Mouse (Mus musculus): ENCODE data around the gene Aes. TPM values are rescaled to one million over a fixed set of nuclear protein-coding genes. Genes with fewer than 3 reads are reported as not detected.
A peak's percentile ranks its signal among the peaks of the same experiment; 100 is the strongest.

Aes gene
- total RNA-seq, 2 experiments from 2014 or later, result 637 to 727 TPM

- Histone ChIP-seq H3K27ac (no peak overlapping the region), H3K4me3 (no peak overlapping the region)
- intact Hi-C loops (cut with DNase I), result loop anchor here (1.0 kb wide), 1 partner anchor 24 kb away; no protein-coding TSS in a partner anchor
- peak; percentile 72 to 73 for DNase-seq (ENCODE audit: extremely low spot score in 1 of 2, low spot score in 2 of 2)
- peak; percentile 99 for TF ChIP-seq CTCF (IDR thresholded peaks at IDR 0.05)
These were observed 32.5 kb upstream of the Aes start for GRCm38 (mm10) chr10:81526779-81527178.

- no peak overlapping the region for H3K4me3 ChIP-seq
- intact Hi-C loops (cut with DNase I), result no loop called here
- no peak for DNase-seq (ENCODE audit: extremely low spot score in 1 of 2, low spot score in 2 of 2)
- no peak for TF ChIP-seq CTCF (IDR thresholded peaks at IDR 0.05)
- no peak overlapping the region for H3K27ac ChIP-seq
These were observed 24.5 kb upstream of the Aes start for GRCm38 (mm10) chr10:81534826-81535225.

GRCm38 (mm10) chr10:81536734-81537133 is 22.6 kb upstream of the Aes start:
- TF ChIP-seq CTCF (IDR thresholded peaks at IDR 0.05), result peak; percentile 59
- no peak for DNase-seq (ENCODE audit: extremely low spot score in 1 of 2, low spot score in 2 of 2)
- no peak overlapping the region for H3K4me3 ChIP-seq
- intact Hi-C loops (cut with DNase I), result no loop called here
- no peak overlapping the region for H3K27ac ChIP-seq

GRCm38 (mm10) chr10:81537429-81537828 is 21.9 kb upstream of the Aes start:
- no peak for TF ChIP-seq CTCF (IDR thresholded peaks at IDR 0.05)
- intact Hi-C loops (cut with DNase I), result no loop called here
- Histone ChIP-seq H3K4me3 (no peak overlapping the region), H3K27ac (no peak overlapping the region)
- DNase-seq (ENCODE audit: extremely low spot score in 1 of 2, low spot score in 2 of 2), result no peak

- H3K27ac ChIP-seq, result 0 out of 2 replicates have a peak overlapping the region, but pooled peaks have one; percentile 24
- DNase-seq (ENCODE audit: extremely low spot score in 1 of 2, low spot score in 2 of 2), result no peak
- no peak overlapping the region for H3K4me3 ChIP-seq
- intact Hi-C loops (cut with DNase I), result loop anchor here (2.0 kb wide), 1 partner anchor 42 kb away; the partner anchor contains the start of gene Ncln
- no peak for TF ChIP-seq CTCF (IDR thresholded peaks at IDR 0.05)
These were observed 20.8 kb upstream of the Aes start for GRCm38 (mm10) chr10:81538321-81539048.

GRCm38 (mm10) chr10:81541363-81541762 is 17.9 kb upstream of the Aes start:
- peak overlapping the region; percentile 48; the same call in 1 of the 2 replicates for H3K27ac ChIP-seq
- intact Hi-C loops (cut with DNase I), result no loop called here
- TF ChIP-seq CTCF (IDR thresholded peaks at IDR 0.05), result no peak
- no peak for DNase-seq (ENCODE audit: extremely low spot score in 1 of 2, low spot score in 2 of 2)
- H3K4me3 ChIP-seq, result no peak overlapping the region

- intact Hi-C loops (cut with DNase I), result no loop called here
- Histone ChIP-seq H3K4me3 (no peak overlapping the region), H3K27ac (peak overlapping the region; percentile 12; the same call in 1 of the 2 replicates)
- DNase-seq (ENCODE audit: extremely low spot score in 1 of 2, low spot score in 2 of 2), result no peak
- no peak for TF ChIP-seq CTCF (IDR thresholded peaks at IDR 0.05)
These were observed 17.5 kb upstream of the Aes start for GRCm38 (mm10) chr10:81541803-81542202.

- no peak for TF ChIP-seq CTCF (IDR thresholded peaks at IDR 0.05)
- peak overlapping the region; percentile 87 for H3K4me3 ChIP-seq
- intact Hi-C loops (cut with DNase I), result no loop called here
- DNase-seq (ENCODE audit: extremely low spot score in 1 of 2, low spot score in 2 of 2), result no peak
- H3K27ac ChIP-seq, result no peak overlapping the region
These were observed 16.4 kb upstream of the Aes start for GRCm38 (mm10) chr10:81542727-81543460.

GRCm38 (mm10) chr10:81543633-81544032 is 15.7 kb upstream of the Aes start:
- DNase-seq (ENCODE audit: extremely low spot score in 1 of 2, low spot score in 2 of 2), result no peak
- intact Hi-C loops (cut with DNase I), result no loop called here
- H3K27ac ChIP-seq, result no peak overlapping the region; the same call in 1 of the 2 replicates
- TF ChIP-seq CTCF (IDR thresholded peaks at IDR 0.05), result no peak
- H3K4me3 ChIP-seq, result peak overlapping the region; percentile 87

GRCm38 (mm10) chr10:81544296-81545160 is 14.8 kb upstream of the Aes start:
- Histone ChIP-seq H3K4me3 (peak overlapping the region; percentile 87), H3K27ac (peak overlapping the region; percentile 91)
- intact Hi-C loops (cut with DNase I), result no loop called here
- no peak; the same call in 1 of the 2 replicates for TF ChIP-seq CTCF (IDR thresholded peaks at IDR 0.05)
- DNase-seq (ENCODE audit: extremely low spot score in 1 of 2, low spot score in 2 of 2), result no peak

- Histone ChIP-seq H3K27ac (peak within 1 kb of the TSS; percentile 95), H3K4me3 (peak within 1 kb of the TSS; percentile 87)
- TF ChIP-seq CTCF (IDR thresholded peaks at IDR 0.05), result no peak; the same call in 1 of the 2 replicates
- intact Hi-C loops (cut with DNase I), result no loop called here
- peak; percentile 100 for DNase-seq (ENCODE audit: extremely low spot score in 1 of 2, low spot score in 2 of 2)
These were observed 14.0 kb upstream of the Aes start, which contains the start of gene Gna11 for GRCm38 (mm10) chr10:81545161-81545747. TSS of gene Gna11 (minus strand) at chr10:81545190.

Data from left cerebral cortex, adult 2 months (tissue).